Mouse (Mus musculus): ENCODE measurements around the gene Fbxo46. TPM values are rescaled to one million over a fixed set of nuclear protein-coding genes. Genes with fewer than 3 reads are reported as not detected.
"Not testable (repeated sequence)": the region's sequence is repeated elsewhere in the genome, so short reads cannot be mapped to it uniquely, and the experiment has no call there.

The Fbxo46 gene
- 9.3 and 9.8 TPM in 2 replicates for polyA plus RNA-seq (2014; fragmentation: Nextera tagmentation; extraction: Ambion mirVana)

DNA sequence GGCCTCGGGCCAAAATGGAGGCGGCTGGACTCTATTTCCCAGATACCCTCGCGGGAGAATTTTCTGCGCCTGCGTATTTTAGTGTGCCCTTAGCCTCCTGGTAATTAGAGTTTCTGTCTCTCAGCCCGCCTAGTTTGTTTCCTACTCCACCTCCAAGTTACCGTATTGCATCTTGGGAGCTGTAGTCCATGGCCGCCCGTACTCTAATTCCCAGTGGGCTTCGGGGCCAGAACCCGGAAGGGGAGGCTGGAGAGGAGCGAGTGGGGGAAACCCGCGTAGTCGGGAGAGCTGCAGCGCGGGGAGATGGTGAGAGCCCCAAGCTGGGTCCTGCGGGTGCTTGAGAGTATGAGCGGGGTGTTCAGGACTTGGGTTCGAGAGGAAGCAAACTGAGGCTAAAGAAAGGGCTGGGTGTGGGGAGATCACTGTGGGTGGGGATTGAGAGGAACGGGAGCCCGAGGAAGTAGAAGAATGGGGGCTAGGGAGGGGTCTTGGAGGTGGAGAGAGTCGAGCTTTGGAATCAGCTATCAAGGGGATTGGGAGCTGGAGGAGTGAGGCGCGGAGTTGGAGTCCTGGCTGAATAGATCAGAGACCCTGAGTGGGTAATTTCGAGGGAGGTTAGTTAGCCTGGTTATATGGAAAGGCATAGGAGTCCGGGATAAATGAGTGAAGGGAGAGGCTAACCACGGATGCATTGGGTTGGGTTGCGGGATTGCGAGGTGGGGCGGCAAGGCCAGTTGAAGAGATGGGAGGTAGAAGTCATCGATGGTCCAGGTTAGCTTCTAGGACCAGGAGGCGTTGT is at the start of gene Fbxo46:
Fbxo46 (plus strand) TSS at position 229 of the 799 bp plus-strand sequence.
- 2% methylated on average over 34 of the region's 34 CpGs for WGBS
- H3K9me3 ChIP-seq (ENCODE audit: control insufficient read depth, low read length): peaks cover 4% of the 10 kb centered on the region; the same call in 1 of the 2 replicates
- H3K4me1 ChIP-seq (ENCODE audit: control insufficient read depth, insufficient read depth, low read length): peaks cover 6% of the 10 kb centered on the region; the same call in 1 of the 2 replicates
- peak within 1 kb of the TSS; percentile 43 for H3K4me3 ChIP-seq (ENCODE audit: low read depth, low read length)
- peaks cover 2% of the 10 kb centered on the region; the same call in 1 of the 2 replicates for H3K36me3 ChIP-seq (ENCODE audit: control insufficient read depth, insufficient read depth, low read length)
- peak; percentile 89 for ATAC-seq (ENCODE audit: insufficient number of reproducible peaks, low FRiP score, low TSS enrichment, low read depth)
- peak within 1 kb of the TSS; percentile 63 for H3K4me2 ChIP-seq (ENCODE audit: low read depth, severe bottlenecking)
- no peaks in the 10 kb centered on the region for H3K27me3 ChIP-seq (ENCODE audit: control insufficient read depth, insufficient read depth, low read length)
- peak within 1 kb of the TSS; percentile 45 for H3K9ac ChIP-seq (ENCODE audit: low read length)
- no peak within 1 kb of the TSS for H3K27ac ChIP-seq (replicated peaks; ENCODE audit: low read depth, low read length)
- DNase-seq (ENCODE audit: low spot score): peak; percentile 93

DNA sequence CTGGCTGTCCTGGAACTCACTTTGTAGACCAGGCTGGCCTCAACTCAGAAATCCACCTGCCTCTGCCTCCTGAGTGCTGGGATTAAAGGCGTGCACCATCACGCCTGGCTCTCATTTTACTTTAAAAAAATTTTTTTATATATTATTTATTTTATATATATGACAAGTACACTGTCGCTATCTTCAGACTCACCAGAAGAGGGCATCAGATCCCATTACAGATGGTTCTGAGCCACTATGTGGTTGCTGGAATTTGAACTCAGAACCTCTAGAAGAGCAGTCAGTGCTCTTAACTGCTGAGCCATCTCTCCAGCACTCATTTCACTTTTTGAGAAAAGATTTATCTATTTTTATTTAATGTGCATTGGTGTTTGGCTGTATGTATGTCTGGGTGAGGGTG is 48.6 kb upstream of the Fbxo46 start:
- H3K4me1 ChIP-seq (ENCODE audit: control insufficient read depth, insufficient read depth, low read length); H3K36me3 ChIP-seq (ENCODE audit: control insufficient read depth, insufficient read depth, low read length); ATAC-seq (ENCODE audit: insufficient number of reproducible peaks, low FRiP score, low TSS enrichment, low read depth); H3K4me3 ChIP-seq (ENCODE audit: low read depth, low read length); H3K4me2 ChIP-seq (ENCODE audit: low read depth, severe bottlenecking); DNase-seq (ENCODE audit: low spot score); H3K9me3 ChIP-seq (ENCODE audit: control insufficient read depth, low read length); H3K9ac ChIP-seq (ENCODE audit: low read length); H3K27ac ChIP-seq (replicated peaks; ENCODE audit: low read depth, low read length): not testable (repeated sequence)
- WGBS: 53% methylated on average over 3 of the region's 3 CpGs
- H3K27me3 ChIP-seq (ENCODE audit: control insufficient read depth, insufficient read depth, low read length): peaks cover 15% of the 10 kb centered on the region

DNA sequence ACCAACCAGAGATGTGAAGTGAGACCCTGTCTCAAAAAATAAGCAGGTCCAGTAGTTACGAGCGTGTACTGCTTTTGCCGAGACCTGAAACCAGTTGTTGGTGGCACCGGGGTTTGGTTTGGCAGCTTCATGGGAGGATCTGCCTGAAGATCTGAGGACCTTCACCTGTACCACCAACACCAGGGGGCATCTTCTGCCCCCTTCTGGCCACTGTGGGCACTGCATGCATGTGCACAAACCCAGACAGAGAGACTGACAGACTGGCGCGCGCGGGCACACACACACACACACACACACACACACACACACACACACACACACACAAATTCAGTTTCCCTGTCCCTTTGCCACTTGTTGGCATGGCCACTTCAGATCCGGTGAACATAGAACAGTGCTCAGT is 46.2 kb upstream of the Fbxo46 start:
- WGBS: 81% methylated on average over 9 of the region's 9 CpGs
- H3K4me1 ChIP-seq (ENCODE audit: control insufficient read depth, insufficient read depth, low read length): peaks cover 13% of the 10 kb centered on the region
- H3K27ac ChIP-seq (replicated peaks; ENCODE audit: low read depth, low read length): no peak overlapping the region
- no peak for DNase-seq (ENCODE audit: low spot score)
- no peaks in the 10 kb centered on the region for H3K27me3 ChIP-seq (ENCODE audit: control insufficient read depth, insufficient read depth, low read length)
- peaks cover 5% of the 10 kb centered on the region; the same call in 1 of the 2 replicates for H3K36me3 ChIP-seq (ENCODE audit: control insufficient read depth, insufficient read depth, low read length)
- H3K4me2 ChIP-seq (ENCODE audit: low read depth, severe bottlenecking): no peak overlapping the region
- no peaks in the 10 kb centered on the region for H3K9me3 ChIP-seq (ENCODE audit: control insufficient read depth, low read length)
- no peak for ATAC-seq (ENCODE audit: insufficient number of reproducible peaks, low FRiP score, low TSS enrichment, low read depth)
- no peak overlapping the region for H3K4me3 ChIP-seq (ENCODE audit: low read depth, low read length)
- H3K9ac ChIP-seq (ENCODE audit: low read length): no peak overlapping the region

DNA sequence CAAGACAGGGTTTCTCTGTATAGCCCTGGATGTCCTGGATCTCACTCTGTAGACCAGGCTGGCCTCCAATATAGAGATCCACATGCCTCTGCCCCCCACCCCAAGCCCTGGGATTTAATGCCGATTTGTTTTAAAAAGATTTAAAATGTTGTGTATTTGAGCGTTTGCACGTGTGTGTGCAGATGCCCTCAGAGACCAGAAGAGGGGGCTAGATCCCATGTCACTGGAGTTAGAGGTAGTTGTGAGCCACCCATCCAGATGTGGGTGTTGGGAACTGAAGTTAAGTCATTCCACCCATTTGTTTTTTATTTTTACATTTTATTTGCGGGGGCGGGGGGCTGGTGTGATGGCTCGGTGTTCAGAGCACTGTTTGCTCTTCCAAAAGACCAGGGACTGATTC is 45.2 kb upstream of the Fbxo46 start:
- no peak overlapping the region for H3K4me3 ChIP-seq (ENCODE audit: low read depth, low read length)
- no peaks in the 10 kb centered on the region for H3K27me3 ChIP-seq (ENCODE audit: control insufficient read depth, insufficient read depth, low read length)
- no peak overlapping the region for H3K27ac ChIP-seq (replicated peaks; ENCODE audit: low read depth, low read length)
- peaks cover 8% of the 10 kb centered on the region for H3K36me3 ChIP-seq (ENCODE audit: control insufficient read depth, insufficient read depth, low read length)
- peaks cover 13% of the 10 kb centered on the region for H3K4me1 ChIP-seq (ENCODE audit: control insufficient read depth, insufficient read depth, low read length)
- no peak for DNase-seq (ENCODE audit: low spot score)
- no peak overlapping the region for H3K9ac ChIP-seq (ENCODE audit: low read length)
- 92% methylated on average over 6 of the region's 6 CpGs for WGBS
- H3K4me2 ChIP-seq (ENCODE audit: low read depth, severe bottlenecking): no peak overlapping the region
- no peak for ATAC-seq (ENCODE audit: insufficient number of reproducible peaks, low FRiP score, low TSS enrichment, low read depth)
- no peaks in the 10 kb centered on the region for H3K9me3 ChIP-seq (ENCODE audit: control insufficient read depth, low read length)

DNA sequence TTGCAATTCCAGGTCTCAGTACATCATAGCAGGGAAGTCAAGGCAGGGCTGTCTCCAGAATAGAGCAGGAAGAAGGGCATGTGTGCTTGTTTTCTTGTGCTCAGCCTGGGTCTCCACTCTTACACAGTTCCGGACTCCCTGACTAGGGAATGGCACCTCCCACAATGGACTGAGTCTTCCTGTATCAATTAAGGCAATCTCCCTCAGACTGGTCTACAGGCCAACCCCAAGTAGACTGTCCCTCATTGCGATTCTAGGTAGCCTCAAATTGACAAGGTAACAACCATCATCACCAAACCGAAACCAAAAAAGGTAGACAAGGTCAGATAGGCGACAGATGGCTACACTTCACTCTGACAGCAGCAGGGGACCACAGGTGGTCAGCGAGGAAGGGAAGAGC is 44.4 kb upstream of the Fbxo46 start:
- H3K27me3 ChIP-seq (ENCODE audit: control insufficient read depth, insufficient read depth, low read length): no peaks in the 10 kb centered on the region
- H3K4me1 ChIP-seq (ENCODE audit: control insufficient read depth, insufficient read depth, low read length): peaks cover 13% of the 10 kb centered on the region
- H3K4me2 ChIP-seq (ENCODE audit: low read depth, severe bottlenecking): peak overlapping the region; percentile 35
- peak overlapping the region; percentile 85; the same call in 1 of the 2 replicates for H3K4me3 ChIP-seq (ENCODE audit: low read depth, low read length)
- peaks cover 14% of the 10 kb centered on the region for H3K36me3 ChIP-seq (ENCODE audit: control insufficient read depth, insufficient read depth, low read length)
- 67% methylated on average over 5 of the region's 5 CpGs for WGBS
- no peak overlapping the region for H3K27ac ChIP-seq (replicated peaks; ENCODE audit: low read depth, low read length)
- DNase-seq (ENCODE audit: low spot score) (no peak), ATAC-seq (ENCODE audit: insufficient number of reproducible peaks, low FRiP score, low TSS enrichment, low read depth) (no peak; the same call in 1 of the 2 replicates)
- no peaks in the 10 kb centered on the region for H3K9me3 ChIP-seq (ENCODE audit: control insufficient read depth, low read length)
- H3K9ac ChIP-seq (ENCODE audit: low read length): no peak overlapping the region

DNA sequence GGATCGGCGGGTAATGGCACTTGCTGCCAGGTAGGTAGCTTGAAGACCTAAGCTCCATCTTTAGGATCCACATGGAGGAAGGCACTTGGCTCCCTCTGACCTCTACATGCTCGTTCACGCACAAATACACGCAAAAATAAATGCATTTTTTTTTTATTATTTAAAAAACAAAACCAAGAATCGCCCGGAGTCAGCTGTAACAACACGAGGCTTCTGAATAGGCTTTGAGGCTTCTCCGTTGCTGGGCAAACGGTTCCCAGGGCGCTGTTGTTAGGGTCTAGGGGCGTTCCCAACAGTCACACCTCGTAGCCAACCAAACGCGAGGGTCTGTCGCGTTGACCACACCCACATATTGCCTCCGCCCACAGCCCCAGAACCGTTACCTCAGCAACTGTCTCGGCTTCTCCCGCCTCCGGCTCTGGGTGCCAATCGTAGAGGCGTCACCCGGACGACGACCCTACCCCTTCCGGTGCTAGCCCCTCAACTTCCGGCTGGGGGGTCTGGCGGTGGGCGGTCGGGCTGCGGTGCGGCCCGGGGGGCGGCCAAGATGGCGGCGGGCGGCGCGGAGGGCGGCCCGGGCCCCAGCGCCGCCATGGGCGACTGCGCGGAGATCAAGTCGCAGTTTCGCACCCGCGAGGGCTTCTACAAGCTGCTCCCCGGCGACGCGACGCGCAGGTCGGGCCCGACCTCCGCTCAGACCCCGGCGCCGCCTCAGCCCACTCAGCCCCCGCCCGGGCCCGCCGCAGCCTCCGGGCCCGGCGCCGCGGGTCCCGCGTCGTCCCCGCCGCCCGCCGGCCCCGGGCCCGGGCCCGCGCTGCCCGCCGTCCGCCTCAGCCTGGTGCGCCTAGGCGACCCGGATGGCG is 43.7 kb upstream of the Fbxo46 start, which contains the start of gene Dmwd:
Dmwd (plus strand) TSS at position 505 of the 863 bp plus-strand sequence.
- peak; percentile 99 for ATAC-seq (ENCODE audit: insufficient number of reproducible peaks, low FRiP score, low TSS enrichment, low read depth)
- Histone ChIP-seq H3K9ac (ENCODE audit: low read length) (peak within 1 kb of the TSS; percentile 97), H3K4me3 (ENCODE audit: low read depth, low read length) (peak within 1 kb of the TSS; percentile 85), H3K27me3 (ENCODE audit: control insufficient read depth, insufficient read depth, low read length) (no peaks in the 10 kb centered on the region), H3K27ac (replicated peaks; ENCODE audit: low read depth, low read length) (peak within 1 kb of the TSS; percentile 52; the same call in 1 of the 2 replicates), H3K36me3 (ENCODE audit: control insufficient read depth, insufficient read depth, low read length) (peaks cover 20% of the 10 kb centered on the region), H3K4me1 (ENCODE audit: control insufficient read depth, insufficient read depth, low read length) (peaks cover 13% of the 10 kb centered on the region), H3K4me2 (ENCODE audit: low read depth, severe bottlenecking) (peak within 1 kb of the TSS; percentile 96), H3K9me3 (ENCODE audit: control insufficient read depth, low read length) (no peaks in the 10 kb centered on the region)
- WGBS: 2% methylated on average over 58 of the region's 91 CpGs
- peak; percentile 99 for DNase-seq (ENCODE audit: low spot score)

DNA sequence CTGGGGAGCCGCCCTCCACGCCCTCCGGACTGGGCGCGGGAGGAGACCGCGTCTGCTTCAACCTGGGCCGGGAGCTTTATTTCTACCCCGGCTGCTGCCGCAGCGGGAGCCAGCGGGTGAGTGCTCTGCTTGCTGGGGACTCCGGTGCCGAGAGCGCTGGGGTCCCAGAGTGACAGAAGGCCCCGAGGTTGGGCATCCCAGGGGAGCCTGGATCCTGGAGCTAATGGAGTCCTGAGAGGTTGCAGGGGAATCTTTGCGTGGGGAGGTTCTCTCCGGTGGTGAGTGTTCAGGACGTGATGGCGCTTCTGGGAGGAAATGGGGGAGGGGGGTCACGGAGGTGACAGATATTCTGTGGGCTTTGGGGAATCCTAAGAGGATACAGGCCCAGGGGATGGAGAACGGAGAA is 43.1 kb upstream of the Fbxo46 start:
- DNase-seq (ENCODE audit: low spot score): no peak
- peak overlapping the region; percentile 52; the same call in 1 of the 2 replicates for H3K27ac ChIP-seq (replicated peaks; ENCODE audit: low read depth, low read length)
- H3K4me1 ChIP-seq (ENCODE audit: control insufficient read depth, insufficient read depth, low read length): peaks cover 13% of the 10 kb centered on the region
- H3K36me3 ChIP-seq (ENCODE audit: control insufficient read depth, insufficient read depth, low read length): peaks cover 26% of the 10 kb centered on the region
- H3K9ac ChIP-seq (ENCODE audit: low read length): peak overlapping the region; percentile 97
- H3K4me3 ChIP-seq (ENCODE audit: low read depth, low read length): peak overlapping the region; percentile 85
- peak; percentile 8; the same call in 1 of the 2 replicates for ATAC-seq (ENCODE audit: insufficient number of reproducible peaks, low FRiP score, low TSS enrichment, low read depth)
- no peaks in the 10 kb centered on the region for H3K27me3 ChIP-seq (ENCODE audit: control insufficient read depth, insufficient read depth, low read length)
- under 1% methylated on average over 22 of the region's 22 CpGs for WGBS
- H3K4me2 ChIP-seq (ENCODE audit: low read depth, severe bottlenecking): peak overlapping the region; percentile 96
- no peaks in the 10 kb centered on the region for H3K9me3 ChIP-seq (ENCODE audit: control insufficient read depth, low read length)

DNA sequence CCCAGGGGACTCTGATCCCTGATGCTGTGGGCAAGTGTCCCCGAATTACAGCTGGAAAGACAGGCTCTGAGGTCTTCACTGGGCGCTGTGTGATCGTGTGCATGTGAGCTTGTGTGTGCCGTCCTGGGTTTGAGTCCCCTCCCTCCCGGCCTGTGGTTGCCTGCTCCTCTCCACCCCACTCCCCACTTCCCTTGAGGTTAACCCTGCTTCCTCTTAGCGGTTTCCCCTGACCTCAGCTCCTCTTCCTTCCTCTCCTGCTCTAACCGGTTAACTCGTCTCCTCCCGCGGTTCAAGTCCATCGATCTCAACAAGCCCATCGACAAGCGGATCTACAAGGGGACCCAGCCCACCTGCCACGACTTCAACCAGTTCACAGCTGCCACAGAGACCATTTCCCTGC is 41.9 kb upstream of the Fbxo46 start:
- no peak for DNase-seq (ENCODE audit: low spot score)
- no peak for ATAC-seq (ENCODE audit: insufficient number of reproducible peaks, low FRiP score, low TSS enrichment, low read depth)
- Histone ChIP-seq H3K4me3 (ENCODE audit: low read depth, low read length) (peak overlapping the region; percentile 85), H3K27me3 (ENCODE audit: control insufficient read depth, insufficient read depth, low read length) (no peaks in the 10 kb centered on the region), H3K4me2 (ENCODE audit: low read depth, severe bottlenecking) (peak overlapping the region; percentile 96), H3K27ac (replicated peaks; ENCODE audit: low read depth, low read length) (no peak overlapping the region), H3K9ac (ENCODE audit: low read length) (no peak overlapping the region), H3K9me3 (ENCODE audit: control insufficient read depth, low read length) (no peaks in the 10 kb centered on the region), H3K36me3 (ENCODE audit: control insufficient read depth, insufficient read depth, low read length) (peaks cover 35% of the 10 kb centered on the region), H3K4me1 (ENCODE audit: control insufficient read depth, insufficient read depth, low read length) (peaks cover 13% of the 10 kb centered on the region)
- WGBS: 84% methylated on average over 14 of the region's 14 CpGs
